In the genomic region with DNA sequence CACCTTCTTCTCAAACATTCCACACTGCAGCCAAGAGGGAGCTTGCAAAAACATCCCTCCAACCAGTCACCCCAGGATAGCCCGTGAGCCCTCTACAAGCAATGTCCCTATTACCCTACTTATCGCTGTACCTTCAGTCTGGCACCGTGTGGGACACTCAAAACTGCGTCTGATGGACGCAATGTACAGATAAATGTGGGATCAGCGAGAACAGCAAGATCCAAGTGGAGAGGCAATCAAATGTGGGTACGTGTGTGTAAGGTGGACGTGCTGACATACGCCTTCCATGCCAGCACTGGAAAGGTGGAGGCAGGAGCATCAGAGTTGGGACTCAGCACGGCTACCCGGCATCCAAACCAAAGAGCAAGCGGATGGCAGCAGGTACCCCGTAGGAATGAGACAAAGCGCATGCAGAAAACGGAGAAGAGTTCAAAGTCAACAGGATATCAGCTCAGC, we compare ENCODE assay signal across 8 mouse cellular contexts. TPM values are rescaled to one million over a fixed set of nuclear protein-coding genes. Genes with fewer than 3 reads are reported as not detected.
DNase-seq lines count a peak whose midpoint lies in the region; ATAC-seq and TF ChIP-seq lines count a peak whose summit lies in the region.

No protein-coding gene starts in this region.

- in situ Hi-C loops in CH12.LX (cut with MboI; ENCODE audit: low pct_ligation_motif_present, low pct_unique_long_range_greater_than_20kb, low sequenced_read_pairs), result loop anchor here (5.0 kb wide), 1 partner anchor 124 kb away; no protein-coding TSS in a partner anchor

- no peak for TF ChIP-seq POLR2A in CH12.LX (IDR thresholded peaks at IDR 0.05; ENCODE audit: low read depth, low read length)

- no peak for DNase-seq in gastrocnemius, adult 2 months
- DNase-seq in gastrocnemius, postnatal 4 days (ENCODE audit: low spot score in 2 of 2), result no peak
- no peak for DNase-seq in CH12.LX (ENCODE audit: extremely low read depth)
- DNase-seq in liver, postnatal 0 days, result no peak
- no peak for DNase-seq in gastrocnemius, postnatal 14 days
- DNase-seq in embryo, embryonic 9.5 days (ENCODE audit: extremely low spot score), result no peak

- H3K4me1 ChIP-seq in CH12.LX (ENCODE audit: control insufficient read depth in 1 of 2, insufficient read depth in 2 of 2), result peaks cover 6 to 24% of the 10 kb centered on the region in 2 experiments
- H3K4me1 ChIP-seq in forebrain, embryonic 15.5 days, result peaks cover 15% of the 10 kb centered on the region
- H3K4me1 ChIP-seq in liver, postnatal 0 days (ENCODE audit: insufficient read depth), result peaks cover 15% of the 10 kb centered on the region

- H3K4me2 ChIP-seq in CH12.LX (ENCODE audit: insufficient read depth, low read depth, poor library complexity, severe bottlenecking), result peak overlapping the region; percentile 85
- peak overlapping the region; percentile 93 for H3K4me2 ChIP-seq in forebrain, embryonic 15.5 days (replicated peaks)
- H3K4me2 ChIP-seq in liver, postnatal 0 days (ENCODE audit: low read depth, low read length), result peak overlapping the region; percentile 90

- TF ChIP-seq CTCF in gastrocnemius, adult 2 months (IDR thresholded peaks at IDR 0.05), result no peak
- TF ChIP-seq CTCF in CH12.LX (conservative IDR thresholded peaks at IDR 0.05 in 1 of 2, IDR thresholded peaks at IDR 0.05 in 1 of 2; ENCODE audit: low read depth in 2 of 2, low read length in 2 of 2), result no peak
- no peak for TF ChIP-seq CTCF in liver, postnatal 0 days (IDR thresholded peaks at IDR 0.05; ENCODE audit: low read depth)

- H3K79me2 ChIP-seq in CH12.LX (replicated peaks; ENCODE audit: control insufficient read depth, extremely low read depth, insufficient read depth, poor library complexity, severe bottlenecking), result no peaks in the 10 kb centered on the region; the same call in 1 of the 2 replicates

- TF ChIP-seq RAD21 in CH12.LX (IDR thresholded peaks at IDR 0.05; ENCODE audit: low read depth, low read length), result no peak

- WGBS in forebrain, embryonic 15.5 days, result 2% methylated on average over 15 of the region's 15 CpGs
- under 1% methylated on average over 15 of the region's 15 CpGs for WGBS in liver, postnatal 0 days (ENCODE audit: insufficient replicate concordance)

- no peaks in the 10 kb centered on the region for H3K9me3 ChIP-seq in CH12.LX (replicated peaks; ENCODE audit: low read length)
- no peaks in the 10 kb centered on the region for H3K9me3 ChIP-seq in forebrain, embryonic 15.5 days
- H3K9me3 ChIP-seq in liver, postnatal 0 days (ENCODE audit: low read length), result no peaks in the 10 kb centered on the region

- peak overlapping the region; percentile 91 for H3K9ac ChIP-seq in CH12.LX (ENCODE audit: insufficient read depth, low read depth)
- peak overlapping the region; percentile 92 for H3K9ac ChIP-seq in forebrain, embryonic 15.5 days (replicated peaks)
- H3K9ac ChIP-seq in liver, postnatal 0 days (replicated peaks), result peak overlapping the region; percentile 83

- H3K36me3 ChIP-seq in CH12.LX (replicated peaks in 1 of 2; ENCODE audit: control insufficient read depth in 1 of 2, insufficient read depth in 1 of 2, low read length in 1 of 2), result peaks cover 0 to 6% of the 10 kb centered on the region in 2 experiments
- H3K36me3 ChIP-seq in forebrain, embryonic 15.5 days, result no peaks in the 10 kb centered on the region
- H3K36me3 ChIP-seq in liver, postnatal 0 days (replicated peaks; ENCODE audit: insufficient read depth, low read length), result no peaks in the 10 kb centered on the region

- peak overlapping the region; percentile 97 for H3K27ac ChIP-seq in gastrocnemius, adult 2 months
- H3K27ac ChIP-seq in CH12.LX (ENCODE audit: insufficient read depth, low read depth), result peak overlapping the region; percentile 82
- H3K27ac ChIP-seq in forebrain, embryonic 15.5 days (replicated peaks), result peak overlapping the region; percentile 96
- peak overlapping the region; percentile 92 for H3K27ac ChIP-seq in liver, postnatal 0 days (ENCODE audit: low read depth)

- no peak for TF ChIP-seq EP300 in CH12.LX (IDR thresholded peaks at IDR 0.05; ENCODE audit: low read length)
- no peak for TF ChIP-seq EP300 in liver, postnatal 0 days (IDR thresholded peaks at IDR 0.05; ENCODE audit: low read depth)

- ATAC-seq in forebrain, embryonic 15.5 days (replicated peaks), result peak; percentile 7; the same call in 1 of the 2 replicates
- ATAC-seq in liver, postnatal 0 days, result peak; percentile 14
- ATAC-seq in inflammation-experienced regulatory T-cells, adult 6 months, result no peak

- peak overlapping the region; percentile 92 for H3K4me3 ChIP-seq in gastrocnemius, adult 2 months
- peak overlapping the region; percentile 84 to 98 (median 97) for H3K4me3 ChIP-seq in CH12.LX (replicated peaks in 1 of 3; ENCODE audit: low read depth in 2 of 3, low read length in 2 of 3, poor library complexity in 1 of 3)
- peak overlapping the region; percentile 83 for H3K4me3 ChIP-seq in forebrain, embryonic 15.5 days
- peak overlapping the region; percentile 78 for H3K4me3 ChIP-seq in liver, postnatal 0 days (ENCODE audit: low read depth, low read length)

- intact Hi-C loops in gastrocnemius, adult 2 months (cut with DNase I), result loop anchor here (1.0 to 5.0 kb wide), 2 partner anchors 10 to 139 kb away; a partner anchor contains a TSS
- intact Hi-C loops in gastrocnemius, postnatal 14 days (cut with DNase I; ENCODE audit: low total_unique reads), result no loop called here

- dilution Hi-C loops in CH12.LX (cut with MboI; ENCODE audit: extremely low pct_ligation_motif_present, extremely low pct_unique_long_range_greater_than_20kb, low sequenced_read_pairs), result no loop called here

- H3K27me3 ChIP-seq in CH12.LX (replicated peaks), result no peaks in the 10 kb centered on the region
- no peaks in the 10 kb centered on the region for H3K27me3 ChIP-seq in forebrain, embryonic 15.5 days
- H3K27me3 ChIP-seq in liver, postnatal 0 days (ENCODE audit: insufficient read depth, low read length), result no peaks in the 10 kb centered on the region

TF ChIP-seq in CH12.LX, 34 proteins besides CTCF, POLR2A, EP300 and RAD21:
- TF ChIP-seq CHD1 (IDR thresholded peaks at IDR 0.05; ENCODE audit: low read depth, low read length) (0 out of 2 replicates have a peak, but pooled peaks have one; percentile 55), BHLHE40 (IDR thresholded peaks at IDR 0.05; ENCODE audit: low read depth, low read length) (no peak)

RNA-seq across cellular contexts. Expression of a gene that starts 10.4 kb away (rescaled TPM):
- 10 to 100 TPM; 68.6 to 72.5 TPM for total RNA-seq in gastrocnemius, adult 2 months (2021)
- total RNA-seq in gastrocnemius, postnatal 4 days (2021), result 100 to 1,000 TPM; 102 to 121 TPM
- total RNA-seq in CH12.LX (2012; rRNA removed) (96.1 and 114 TPM in 2 replicates), CH12.LX (2014; rRNA removed) (24.9 and 25.7 TPM in 2 replicates)
- 71.7 and 80.1 TPM in 2 replicates for polyA plus RNA-seq in CH12.LX (2012; ENCODE audit: insufficient read length, low read depth)
- polyA plus RNA-seq in forebrain, embryonic 15.5 days (2015; fragmentation: Nextera tagmentation; extraction: Ambion mirVana), result 96.2 and 97.4 TPM in 2 replicates
- 7.2 and 8.3 TPM in 2 replicates for polyA plus RNA-seq in liver, postnatal 0 days (2015; fragmentation: Nextera tagmentation; extraction: Ambion mirVana)
- total RNA-seq in gastrocnemius, postnatal 14 days (2021), result 10 to 100 TPM; 63.0 to 69.7 TPM
- 10 to 100 TPM; 32.4 to 52.5 (median 48.5) TPM for polyA plus RNA-seq in inflammation-experienced regulatory T-cells, adult 6 months (2017; shearing (Covaris generic))
